Mouse (Mus musculus) Muller cell, postnatal 12 days (primary cell): ENCODE measurements around the gene U2surp.

Experiments used
- DNase-seq: peaks from one replicate; pipeline ENCODE4 v3.0.0-alpha.2; 2015; ENCODE audit errors: inconsistent ontology term

U2surp gene

GRCm38 (mm10) chr9:95539176-95539800 is 27.5 kb upstream of the U2surp start:
- DNase-seq, result no peak

DNA sequence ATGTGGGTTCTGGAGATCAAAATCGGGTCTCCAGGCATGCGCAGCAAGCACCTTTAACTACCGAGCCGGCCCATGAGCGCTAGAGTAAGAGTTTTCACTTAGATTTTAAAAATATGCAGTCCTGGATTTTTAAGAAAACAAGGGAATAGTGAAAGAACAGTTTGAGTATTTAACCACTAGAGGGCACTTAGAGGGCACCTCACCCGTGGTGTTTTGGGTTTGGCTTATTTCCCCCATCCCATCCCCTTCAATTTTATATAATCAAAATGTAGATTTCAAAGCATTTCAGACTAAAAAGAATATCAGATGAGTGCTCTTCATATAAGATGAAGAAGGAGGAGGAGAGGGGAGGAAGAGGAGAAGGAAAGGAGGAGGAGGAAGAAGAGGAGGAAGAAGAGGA is 22.0 kb upstream of the U2surp start:
- DNase-seq, result no peak

DNA sequence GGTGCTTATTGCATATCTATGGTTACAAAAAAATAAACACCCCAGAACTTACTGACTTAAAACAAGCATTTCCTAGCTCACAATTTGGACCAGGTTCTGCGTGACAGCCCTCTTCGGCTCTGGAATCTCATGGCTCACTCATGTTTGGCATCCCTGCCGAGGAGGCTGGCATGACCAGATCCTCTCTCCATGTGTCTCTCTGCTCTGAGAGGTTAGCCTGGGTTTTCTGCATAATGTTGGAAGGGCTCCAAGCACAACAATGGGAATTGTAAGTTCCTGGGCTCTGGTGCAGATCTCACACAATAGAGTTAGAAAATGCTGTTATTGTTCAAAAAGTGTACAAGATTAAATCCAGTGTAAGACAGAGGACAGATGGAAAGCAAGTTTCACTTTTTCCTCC is 19.3 kb upstream of the U2surp start:
- peak; percentile 76 for DNase-seq

DNA sequence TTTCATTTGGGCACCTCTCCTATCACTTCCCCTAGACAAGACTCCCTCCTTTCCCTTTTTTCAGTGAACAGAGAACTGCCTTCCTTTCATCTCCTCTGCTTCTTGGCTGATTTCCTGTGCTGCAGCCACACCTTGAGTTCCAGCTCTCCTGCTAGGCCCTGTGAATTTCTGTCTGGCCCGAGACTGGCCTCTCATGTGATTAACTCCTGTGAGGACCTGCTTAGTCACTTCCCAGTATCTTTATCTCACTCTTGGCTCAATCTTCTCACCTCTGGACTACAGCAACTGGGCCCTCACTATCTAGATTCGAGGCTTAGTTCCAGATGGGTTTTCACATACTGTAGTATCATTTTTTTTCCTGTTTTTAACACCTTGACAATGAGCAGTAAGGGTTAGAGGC is 15.9 kb upstream of the U2surp start:
- no peak for DNase-seq

GRCm38 (mm10) chr9:95525961-95526360 is 14.2 kb upstream of the U2surp start:
- no peak for DNase-seq

- no peak for DNase-seq
These were observed 13.6 kb upstream of the U2surp start for GRCm38 (mm10) chr9:95525376-95525775.

- DNase-seq, result no peak
These were observed 10.8 kb upstream of the U2surp start for GRCm38 (mm10) chr9:95522561-95522960.

- DNase-seq, result no peak
These were observed 9.8 kb upstream of the U2surp start for GRCm38 (mm10) chr9:95521566-95521965.

DNA sequence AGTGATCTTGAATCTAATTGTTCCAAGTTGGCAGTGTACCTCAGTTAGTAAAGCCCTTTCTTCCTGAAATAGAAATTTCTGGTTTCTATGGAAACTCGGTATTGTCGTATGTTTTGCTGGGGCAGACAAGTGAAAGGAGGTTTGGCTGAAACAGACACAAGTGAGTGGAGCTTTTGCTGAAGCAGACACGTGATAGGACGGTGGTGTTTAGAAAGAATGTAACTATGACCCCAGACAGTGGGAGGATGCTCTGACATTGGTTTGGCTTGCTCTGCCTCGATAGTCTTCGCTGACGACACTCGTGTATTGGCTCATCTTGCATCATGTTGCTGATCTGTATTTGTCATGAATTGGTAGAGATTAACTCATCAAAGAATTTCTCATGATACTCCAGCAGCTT is 9.2 kb upstream of the U2surp start:
- DNase-seq, result no peak

DNA sequence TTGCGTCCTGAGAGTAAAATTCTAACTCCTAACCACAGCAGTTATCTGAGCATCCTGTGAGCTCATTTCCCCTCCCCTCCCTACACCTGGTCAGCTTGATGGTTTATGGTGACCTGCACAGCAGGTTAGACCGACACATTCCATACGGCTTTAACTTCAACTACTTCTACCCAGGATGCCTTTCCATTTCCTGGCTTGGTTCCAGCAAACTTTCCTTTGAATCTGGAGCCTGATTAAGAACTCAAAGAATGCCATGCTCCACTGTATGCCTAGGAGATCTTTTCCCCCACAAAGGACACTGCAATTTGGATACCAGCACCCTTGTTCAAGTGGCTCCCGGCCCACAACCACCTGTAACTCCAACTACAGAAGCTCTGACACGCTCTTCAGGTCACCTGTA is 8.8 kb upstream of the U2surp start:
- DNase-seq, result no peak

DNA sequence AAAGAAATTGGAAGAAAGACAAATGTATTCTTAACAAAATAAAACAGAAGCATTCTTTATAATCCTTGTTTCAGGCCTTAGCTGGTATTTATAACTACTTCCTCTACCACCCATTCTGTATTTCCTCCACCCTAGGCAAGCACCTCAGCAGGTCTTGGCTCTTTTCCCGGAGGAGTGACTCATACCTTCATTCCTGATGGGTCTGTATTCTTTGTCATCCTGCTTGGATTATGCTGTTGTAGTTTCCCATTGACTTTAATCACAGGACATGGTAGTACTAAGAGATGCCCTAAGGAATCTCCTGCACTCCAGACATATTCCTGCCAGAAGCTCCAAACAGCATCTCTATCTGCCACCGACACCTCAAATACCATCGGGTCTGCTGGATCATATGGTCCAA is 2.6 kb upstream of the U2surp start:
- DNase-seq, result peak; percentile 78

- DNase-seq, result no peak
These were observed 2.0 kb upstream of the U2surp start for GRCm38 (mm10) chr9:95513776-95514175.

- no peak for DNase-seq
These were observed 685 bp upstream of the U2surp start for GRCm38 (mm10) chr9:95512331-95513030.

DNA sequence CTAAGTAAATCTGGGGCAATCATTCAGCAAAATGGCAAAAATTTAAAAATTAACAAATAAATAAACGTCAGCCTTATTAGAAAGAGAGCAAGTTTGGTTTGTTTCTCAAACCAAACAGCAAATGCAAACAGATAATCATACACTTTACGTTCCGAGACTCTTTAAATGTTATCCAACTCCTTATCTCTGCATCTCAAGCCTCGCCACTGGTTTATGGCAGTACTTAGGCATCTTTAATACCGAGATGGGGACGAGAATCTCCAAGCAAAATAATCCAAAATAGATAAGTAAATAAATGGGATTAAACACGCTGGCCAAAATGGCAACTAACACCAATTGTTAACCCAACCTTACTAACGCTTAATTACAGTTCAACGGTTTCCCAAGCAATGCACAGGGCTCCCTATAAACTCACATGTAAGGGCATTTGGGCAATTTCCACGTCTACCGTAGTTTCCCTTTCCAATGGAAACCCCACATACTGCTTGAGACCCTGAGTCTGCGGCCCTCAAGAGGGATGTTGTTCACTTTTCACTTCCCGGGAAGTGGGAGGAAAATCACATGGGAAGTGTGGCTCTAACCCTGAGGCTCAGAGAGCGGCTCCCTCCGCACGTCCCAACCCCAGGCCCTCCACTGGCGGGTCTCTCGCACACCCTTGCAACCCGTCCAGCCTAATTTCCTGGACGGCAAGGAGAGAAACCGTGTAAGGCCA is 947 bp downstream of the U2surp start:
- DNase-seq, result peak; percentile 25

DNA sequence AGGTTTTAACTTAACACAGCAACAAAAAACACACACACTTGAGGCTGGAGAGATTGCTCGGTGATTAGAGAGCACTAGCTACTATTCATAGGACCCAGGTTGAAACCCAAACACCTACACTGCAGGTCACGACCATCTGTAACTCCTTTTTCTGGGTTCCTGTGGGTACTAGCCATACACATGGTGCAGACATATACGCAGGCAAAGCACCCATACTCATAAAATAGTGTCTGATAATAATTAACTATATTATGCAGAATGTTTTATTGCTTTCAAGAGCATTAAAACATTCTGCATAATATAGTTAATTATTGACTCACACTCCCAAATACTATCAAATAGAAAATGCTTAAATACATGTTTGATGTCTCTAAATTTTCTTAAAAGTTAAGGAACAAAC is 6.1 kb downstream of the U2surp start:
- DNase-seq, result no peak

GRCm38 (mm10) chr9:95499848-95500247 is 11.9 kb downstream of the U2surp start:
- no peak for DNase-seq

GRCm38 (mm10) chr9:95495038-95495437 is 16.8 kb downstream of the U2surp start:
- DNase-seq, result no peak

GRCm38 (mm10) chr9:95493393-95493792 is 18.4 kb downstream of the U2surp start:
- DNase-seq, result peak; percentile 49

- DNase-seq, result peak; percentile 85
These were observed 21.8 kb downstream of the U2surp start for GRCm38 (mm10) chr9:95490003-95490402.

DNA sequence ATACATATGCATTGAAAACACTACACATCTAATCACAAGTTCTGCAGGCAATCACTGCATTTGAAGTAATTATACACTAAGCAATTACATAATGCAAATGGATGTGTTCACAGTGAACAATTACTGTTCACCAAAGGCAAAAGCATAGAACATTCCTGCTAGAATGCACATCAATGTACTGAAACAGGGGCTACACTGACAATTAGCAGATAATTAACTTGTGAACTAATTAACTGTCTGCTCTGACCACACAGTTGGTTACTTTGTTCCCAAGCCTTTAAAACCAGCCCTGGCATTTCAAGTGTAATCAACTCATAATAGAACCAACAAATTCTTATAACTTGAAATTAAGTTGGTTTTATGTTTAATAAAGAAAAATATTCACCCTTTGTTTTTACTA is 22.9 kb downstream of the U2surp start:
- DNase-seq, result peak; percentile 57

- no peak for DNase-seq
These were observed 31.8 kb downstream of the U2surp start for GRCm38 (mm10) chr9:95479981-95480380.

DNA sequence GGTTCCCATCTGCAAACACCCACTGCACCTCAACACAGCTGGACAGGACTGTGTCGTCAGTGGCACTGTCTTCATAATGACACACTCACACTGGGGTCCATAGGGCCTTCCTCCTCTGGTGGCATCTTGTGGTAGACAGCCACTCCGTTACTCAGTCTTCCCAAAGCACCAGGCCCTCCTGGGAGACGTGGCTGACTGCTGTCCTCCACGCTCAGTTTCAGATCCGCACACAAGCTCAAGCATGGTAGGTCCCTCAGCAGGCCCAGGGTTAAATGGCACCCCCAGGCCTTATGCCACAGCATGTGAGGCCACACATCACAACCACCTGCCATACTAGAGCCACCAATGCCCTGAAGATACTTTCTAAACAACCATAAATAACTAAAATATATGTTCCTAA is 33.4 kb downstream of the U2surp start:
- no peak for DNase-seq

GRCm38 (mm10) chr9:95472926-95473325 is 38.9 kb downstream of the U2surp start:
- peak; percentile 25 for DNase-seq
